Comparison of ENCODE assay signal across 17 mouse cellular contexts in the genomic region with DNA sequence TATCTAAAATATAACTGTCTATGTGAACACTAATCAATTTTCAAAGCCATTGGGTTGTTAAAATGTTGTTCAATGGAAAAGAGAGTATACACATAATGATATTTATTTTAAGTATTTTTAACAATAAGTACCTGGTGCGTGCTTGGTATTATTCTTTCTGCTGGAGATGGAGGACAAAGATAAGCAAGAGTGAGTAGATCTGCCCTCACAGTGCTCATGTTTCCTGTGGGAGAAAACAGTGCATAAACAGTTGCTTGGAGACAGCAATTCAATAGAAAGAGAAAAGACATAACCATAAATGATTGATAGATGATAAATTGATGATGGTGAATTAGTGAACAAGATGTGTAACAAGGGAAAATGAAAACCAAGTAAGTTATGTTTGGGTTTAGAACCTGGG.
A peak's percentile ranks its signal among the peaks of the same experiment; 100 is the strongest.
DNase-seq lines count a peak whose midpoint lies in the region; ATAC-seq lines count a peak whose summit lies in the region.
"Had no signal": no experiment of that assay in that cellular context is flagged by ENCODE, and none has a peak within 500 bp of the region (broad histone marks: within the 10 kb centered on the region; RNA-seq: fewer than 3 reads in every experiment).

No protein-coding gene starts in this region.

- ATAC-seq in CD4-positive, CD25-positive, alpha-beta regulatory T cell, adult 4 months, result peak; percentile 74
- peak; percentile 56 for ATAC-seq in inflammation-experienced regulatory T-cells, adult 6 months
- ATAC-seq: forebrain, embryonic 14.5 days; forebrain, embryonic 16.5 days had no signal

- intact Hi-C loops in left cerebral cortex, postnatal 25 days (cut with DNase I), result no loop called here

- DNase-seq in CD4-positive, CD25-positive, alpha-beta regulatory T cell, adult 2 months (ENCODE audit: low read depth, low spot score), result peak; percentile 28
- no peak for DNase-seq in left cerebral cortex, postnatal 25 days (ENCODE audit: low spot score in 2 of 2)
- DNase-seq in lung, postnatal 25 days (ENCODE audit: low spot score), result no peak
- DNase-seq: adrenal gland, adult 2 months; adrenal gland, postnatal 10 days; adrenal gland, postnatal 25 days; cerebellum, adult 11 months; cerebellum, adult 18-20 months; cerebellum, adult 8-10 months; cerebellum, adult 9-11 months; cerebellum, postnatal 14 days; cerebellum, postnatal 36 days; embryo, embryonic 11 days had no signal
